Mouse (Mus musculus): ENCODE results near the gene Pemt. TPM values are rescaled to one million over a fixed set of nuclear protein-coding genes. Genes with fewer than 3 reads are reported as not detected.

Gene Pemt
- polyA plus RNA-seq (2015; fragmentation: Nextera tagmentation; extraction: Ambion mirVana): 7.0 and 9.2 TPM in 2 replicates

DNA sequence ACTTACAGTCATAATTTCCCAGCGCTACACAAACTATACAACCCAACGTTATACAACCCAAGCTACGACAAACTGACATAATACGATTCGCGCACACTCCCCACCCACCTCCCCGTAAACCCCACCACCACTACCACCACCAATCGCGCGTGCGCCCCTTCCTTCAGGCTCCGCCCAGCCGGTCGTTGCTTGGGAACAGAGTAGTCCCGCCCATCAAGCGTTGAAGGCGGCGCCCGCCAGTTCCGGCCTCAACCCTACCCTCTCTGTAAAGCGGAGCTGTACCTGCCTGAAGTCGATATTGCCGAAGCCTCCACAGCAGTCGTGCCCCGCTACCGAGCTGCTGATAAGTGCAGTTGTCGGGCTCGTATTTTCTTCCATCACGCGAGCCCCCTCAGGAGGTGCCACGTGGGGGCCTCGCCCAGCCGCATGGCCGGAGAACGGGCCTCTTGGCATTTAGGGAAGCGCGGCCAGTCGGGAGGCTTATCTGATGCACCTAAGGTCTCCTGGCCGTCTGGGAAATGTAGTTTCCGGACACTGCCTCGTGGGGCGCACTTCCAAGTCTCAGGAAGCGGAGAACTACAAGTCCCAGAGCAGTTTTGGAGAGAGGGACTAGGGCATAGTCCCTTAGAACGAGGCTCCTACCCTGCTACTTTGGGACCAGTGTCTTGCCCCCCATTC, at the start of gene Pemt:
Pemt (minus strand) TSS at position 432 of the 678 bp plus-strand sequence.
- DNase-seq (ENCODE audit: low spot score): peak; percentile 97

DNA sequence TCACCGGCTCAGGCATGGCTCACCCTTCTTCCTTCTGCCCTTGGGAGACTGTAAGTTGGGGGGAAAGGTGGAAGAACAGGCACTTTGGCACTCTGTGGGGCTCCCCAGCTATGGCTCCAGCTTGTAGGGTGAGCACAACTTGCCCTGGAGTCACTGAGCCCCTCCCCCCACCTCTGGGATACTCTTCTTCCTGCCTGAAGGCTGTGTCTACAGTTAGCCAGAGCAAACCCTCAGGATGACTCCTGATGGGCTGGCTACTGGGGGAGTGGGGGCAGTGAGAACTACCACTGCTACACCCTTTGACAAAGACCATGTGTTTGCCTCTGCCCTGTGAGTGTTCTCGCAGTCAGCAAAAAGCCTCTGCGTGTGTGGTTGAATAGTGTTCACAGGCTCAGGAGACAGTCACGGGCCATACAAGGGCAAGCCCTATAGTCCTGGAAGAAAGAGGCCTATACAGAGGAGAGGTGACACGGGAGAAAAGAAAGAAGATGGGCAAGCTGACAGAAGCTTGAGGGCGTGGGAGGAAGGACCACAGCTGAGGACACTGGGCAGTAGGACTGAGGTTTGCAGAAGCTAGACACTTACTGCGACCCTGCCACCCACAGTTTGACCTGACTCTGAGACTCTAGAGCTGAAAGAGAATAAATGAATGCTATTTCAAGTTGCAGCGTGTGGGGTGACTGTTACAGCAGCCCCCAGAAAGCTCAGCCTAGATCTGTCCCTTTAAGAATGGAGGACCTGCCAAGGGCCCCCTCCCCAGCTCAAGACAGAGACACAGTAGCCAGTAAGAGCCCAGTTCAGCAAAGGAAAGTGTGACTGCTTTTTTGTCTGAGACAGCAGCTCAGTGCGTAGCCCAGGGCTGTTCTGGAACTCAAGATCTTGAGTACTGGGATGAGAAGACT, 48.9 kb upstream of the Pemt start:
- DNase-seq (ENCODE audit: low spot score): no peak

- DNase-seq (ENCODE audit: low spot score): no peak
These were observed 47.8 kb upstream of the Pemt start for GRCm38 (mm10) chr11:60093984-60094587.

GRCm38 (mm10) chr11:60093227-60093626, 46.9 kb upstream of the Pemt start:
- no peak for DNase-seq (ENCODE audit: low spot score)

- no peak for DNase-seq (ENCODE audit: low spot score)
These were observed 45.1 kb upstream of the Pemt start for GRCm38 (mm10) chr11:60091422-60091761.

DNA sequence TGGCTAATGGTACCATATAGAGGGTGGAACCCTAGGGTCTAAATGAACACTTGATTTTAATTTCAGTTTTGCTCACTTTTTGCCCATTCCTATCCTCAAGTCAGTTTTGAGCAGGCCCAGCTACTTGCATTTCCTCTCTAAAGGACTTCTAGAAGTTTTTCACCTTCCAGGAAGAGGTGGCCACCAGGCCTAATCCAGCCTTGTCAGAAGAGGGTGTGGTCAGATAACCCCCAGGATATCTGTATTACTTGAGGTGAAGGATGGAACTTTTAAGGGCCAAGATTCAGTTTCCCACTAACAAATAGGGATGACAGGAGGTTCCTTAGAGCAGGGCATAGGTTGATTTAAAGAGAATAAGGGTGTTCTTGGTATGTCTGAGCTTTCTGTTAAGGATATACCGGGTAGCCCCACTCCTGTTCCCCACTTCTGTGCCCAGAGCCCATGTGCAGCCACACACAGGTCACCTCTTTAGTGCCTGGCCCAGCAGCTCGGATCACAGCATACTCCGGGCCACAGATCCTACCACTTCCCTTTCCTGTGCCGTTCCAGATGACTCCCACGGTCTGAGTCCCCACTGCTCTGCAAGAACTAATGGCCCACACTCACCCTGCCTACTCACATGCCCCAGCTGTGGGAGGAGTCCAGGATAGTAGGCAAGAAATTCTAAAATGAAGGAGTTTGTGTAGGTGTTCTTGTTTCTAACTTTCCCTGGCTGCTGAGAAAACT, 44.6 kb upstream of the Pemt start:
- no peak for DNase-seq (ENCODE audit: low spot score)

- DNase-seq (ENCODE audit: low spot score): peak; percentile 73
These were observed 42.7 kb upstream of the Pemt start for GRCm38 (mm10) chr11:60088947-60089346.

DNA sequence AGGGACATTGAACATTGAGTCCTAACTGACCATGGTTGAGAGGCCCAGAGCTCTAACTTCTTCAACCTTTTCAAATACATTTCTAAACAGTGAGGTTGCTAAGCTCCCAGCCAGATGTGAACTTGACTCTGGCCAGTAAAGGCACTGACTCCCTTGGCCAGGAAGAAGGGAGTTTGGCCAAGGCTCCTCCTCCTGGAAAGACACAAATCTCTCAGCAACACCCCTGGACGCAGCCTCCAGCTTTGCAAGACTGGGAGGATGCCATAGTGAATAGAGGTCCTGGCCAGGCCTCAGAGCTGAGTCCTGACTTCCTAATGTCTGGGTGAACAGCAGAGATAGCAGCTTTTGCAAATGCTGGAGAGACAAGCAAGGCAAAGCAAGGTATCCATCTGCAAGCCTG, 40.4 kb upstream of the Pemt start:
- no peak for DNase-seq (ENCODE audit: low spot score)

DNA sequence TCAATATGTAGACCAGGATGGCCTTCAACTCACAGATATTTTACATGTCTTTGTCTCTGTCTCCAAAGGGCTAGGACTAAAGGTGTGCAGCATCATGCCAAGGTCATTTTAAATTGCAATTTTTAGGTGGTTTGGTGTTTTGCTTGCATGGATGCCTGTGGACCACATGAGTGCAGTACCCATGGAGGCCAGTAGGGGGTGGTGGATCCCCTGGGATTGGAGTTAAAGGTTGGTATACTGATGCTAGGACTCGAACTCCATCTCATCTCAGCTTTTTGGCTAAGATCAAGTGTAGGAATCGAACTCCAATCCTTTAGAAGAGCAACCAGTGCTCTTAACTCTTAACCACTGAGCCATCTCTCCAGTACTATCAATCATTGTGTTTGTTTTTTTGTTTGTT, 38.3 kb upstream of the Pemt start:
- peak; percentile 71 for DNase-seq (ENCODE audit: low spot score)

- DNase-seq (ENCODE audit: low spot score): peak; percentile 84
These were observed 30.5 kb upstream of the Pemt start for GRCm38 (mm10) chr11:60076790-60077189.

- no peak for DNase-seq (ENCODE audit: low spot score)
These were observed 29.9 kb upstream of the Pemt start for GRCm38 (mm10) chr11:60076183-60076582.

- DNase-seq (ENCODE audit: low spot score): no peak
These were observed 27.7 kb upstream of the Pemt start for GRCm38 (mm10) chr11:60073936-60074502.

DNA sequence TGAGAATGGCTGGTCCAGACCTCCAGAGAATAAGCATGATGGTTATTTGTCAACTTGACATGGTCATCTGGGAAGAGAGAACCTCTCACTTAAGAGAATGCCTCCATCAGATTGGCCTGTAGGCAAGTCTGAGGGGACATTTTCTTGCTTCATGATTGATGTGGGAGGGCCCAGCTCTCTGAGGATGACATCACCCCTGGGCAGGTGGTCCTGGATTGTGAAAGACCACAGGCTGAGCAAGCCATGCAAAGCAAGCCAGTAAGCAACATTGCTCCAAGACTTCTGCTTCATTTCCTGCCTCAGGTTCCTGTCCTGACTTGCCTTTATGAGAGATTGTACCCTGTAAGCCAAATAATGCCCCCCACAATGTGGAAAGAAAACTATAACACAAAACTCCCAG, 26.8 kb upstream of the Pemt start:
- no peak for DNase-seq (ENCODE audit: low spot score)

- DNase-seq (ENCODE audit: low spot score): no peak
These were observed 24.9 kb upstream of the Pemt start for GRCm38 (mm10) chr11:60071221-60071620.

DNA sequence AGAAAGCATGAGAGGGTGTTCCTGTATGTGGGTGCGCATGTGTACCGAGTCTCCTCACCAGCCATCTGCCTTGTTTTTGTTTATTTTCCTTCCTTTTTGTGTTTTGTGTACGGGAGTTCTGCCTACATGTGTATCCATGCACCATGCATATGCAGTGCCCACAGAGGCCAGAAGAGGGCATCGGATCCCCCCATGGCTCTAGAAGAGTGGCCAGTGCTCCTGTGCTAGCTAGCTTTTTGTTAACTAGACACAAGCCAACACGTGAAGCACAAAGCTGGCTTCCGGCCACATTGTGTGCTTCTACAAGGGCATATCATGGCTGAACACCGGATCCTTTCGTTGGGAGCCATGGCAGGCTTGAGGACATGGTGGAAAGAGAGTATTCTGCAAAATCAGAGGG, 24.3 kb upstream of the Pemt start:
- peak; percentile 75 for DNase-seq (ENCODE audit: low spot score)

GRCm38 (mm10) chr11:60068631-60069030, 22.3 kb upstream of the Pemt start:
- no peak for DNase-seq (ENCODE audit: low spot score)

DNA sequence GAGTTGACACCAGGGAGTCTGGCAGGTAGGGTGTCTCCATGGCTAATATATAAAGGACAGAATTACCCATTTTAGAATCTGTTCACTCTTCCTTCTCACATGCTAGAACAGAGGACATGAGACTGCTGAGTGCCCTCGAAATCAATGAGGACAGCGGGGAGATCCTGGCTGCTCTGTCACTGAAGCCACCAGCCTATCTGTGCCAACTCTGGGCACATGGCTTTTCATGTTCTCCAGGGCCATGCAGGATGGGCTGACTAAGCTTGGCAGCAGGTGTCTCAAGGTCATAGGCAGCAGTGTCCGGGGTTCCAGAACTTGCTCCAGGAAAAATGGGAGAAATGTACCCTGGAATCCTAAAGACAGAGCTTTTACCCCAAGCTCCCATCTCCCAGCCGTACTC, 21.4 kb upstream of the Pemt start:
- DNase-seq (ENCODE audit: low spot score): no peak

DNA sequence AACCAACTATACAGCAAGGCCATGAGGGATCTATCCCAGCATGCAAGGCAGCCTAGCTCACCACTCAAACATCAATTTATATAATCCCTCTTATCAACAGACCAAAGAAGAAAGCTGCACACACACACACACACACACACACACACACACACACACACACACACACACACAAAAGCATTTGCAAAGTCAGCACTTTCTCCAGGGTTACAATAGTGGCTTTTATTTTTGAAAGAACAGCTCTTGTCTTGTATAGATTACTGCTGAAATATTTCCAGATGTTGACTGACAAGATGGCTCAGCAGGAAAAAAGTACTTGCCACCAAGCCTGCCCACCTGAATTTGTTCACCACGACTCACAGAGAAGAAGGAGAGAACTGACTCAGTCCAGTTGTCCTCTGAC, 19.0 kb upstream of the Pemt start:
- no peak for DNase-seq (ENCODE audit: low spot score)

- no peak for DNase-seq (ENCODE audit: low spot score)
These were observed 15.3 kb upstream of the Pemt start for GRCm38 (mm10) chr11:60061504-60062006.

DNA sequence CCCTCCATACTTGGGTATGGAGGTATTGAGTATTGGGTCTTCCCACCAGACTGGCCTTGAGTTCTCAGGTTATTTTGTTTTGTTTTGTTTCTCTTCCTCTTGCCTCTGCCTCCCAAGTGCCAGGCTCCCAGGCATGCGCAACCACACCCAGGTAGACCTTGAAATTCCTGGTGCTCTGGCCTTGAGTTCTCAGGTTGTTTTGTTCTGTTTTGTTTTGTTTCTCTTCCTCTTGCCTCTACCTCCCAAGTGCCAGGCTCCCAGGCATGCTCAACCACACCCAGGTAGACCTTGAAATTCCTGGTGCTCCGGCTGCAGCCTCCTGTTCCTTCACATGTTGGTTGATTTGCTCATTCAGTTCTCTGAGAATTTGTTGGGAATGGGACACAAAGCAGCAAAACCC, 13.7 kb upstream of the Pemt start:
- DNase-seq (ENCODE audit: low spot score): no peak

- DNase-seq (ENCODE audit: low spot score): no peak
These were observed 12.2 kb upstream of the Pemt start for GRCm38 (mm10) chr11:60058441-60058840.

Measured in thymus, postnatal 0 days (tissue).